Mouse (Mus musculus) heart, embryonic 11.5 days (tissue): ENCODE data around the gene Timp3. TPM values are rescaled to one million over a fixed set of nuclear protein-coding genes. Genes with fewer than 3 reads are reported as not detected.

Source experiments
- ATAC-seq: fragments of 200-750 bp; cut with Nextera tagmentation; replicated peaks from 2 replicates; pipeline ENCODE4 v1.8.0; 2017; ENCODE audit warnings: moderate library complexity; ENCODE audit not compliant: insufficient number of reproducible peaks, low FRiP score, low TSS enrichment
- H3K27ac ChIP-seq: fragments of 300-500 bp; sonication (generic); 2 replicates; pipeline ENCODE4 v1.5.1; 2014; ENCODE audit warnings: mild to moderate bottlenecking, low read depth, low read length
- H3K27me3 ChIP-seq: fragments of 300-500 bp; sonication (generic); 2 replicates; pipeline ENCODE4 v1.6.1; 2014; ENCODE audit warnings: mild to moderate bottlenecking, low read length, mixed read lengths; ENCODE audit not compliant: control insufficient read depth, insufficient read depth
- H3K36me3 ChIP-seq: fragments of 300-500 bp; sonication (generic); 2 replicates; pipeline ENCODE4 v1.6.1; 2014; ENCODE audit warnings: mild to moderate bottlenecking, low read length, moderate library complexity, mixed read lengths; ENCODE audit not compliant: control insufficient read depth, insufficient read depth
- H3K4me1 ChIP-seq: fragments of 300-500 bp; sonication (generic); 2 replicates; pipeline ENCODE4 v1.6.1; 2014; ENCODE audit warnings: low read length; ENCODE audit not compliant: control insufficient read depth, insufficient read depth
- H3K4me2 ChIP-seq: fragments of 300-500 bp; sonication (generic); 2 replicates; pipeline ENCODE4 v1.6.1; 2014; ENCODE audit warnings: mild to moderate bottlenecking, moderate library complexity
- H3K4me3 ChIP-seq: fragments of 300-500 bp; sonication (generic); 2 replicates; pipeline ENCODE4 v1.5.1; 2014; ENCODE audit warnings: low read depth, low read length
- H3K9ac ChIP-seq: fragments of 300-500 bp; sonication (generic); 2 replicates; pipeline ENCODE4 v1.6.1; 2014; ENCODE audit warnings: mild to moderate bottlenecking, low read depth, low read length, moderate library complexity
- H3K9me3 ChIP-seq: fragments of 300-500 bp; sonication (generic); replicated peaks from 2 replicates; pipeline ENCODE4 v1.6.1; 2016; ENCODE audit warnings: low read length; ENCODE audit not compliant: control insufficient read depth
- WGBS: fragments of 180-500 bp; shearing (Covaris S2); extraction: QIAGEN DNeasy Blood & Tissue Kit; methylation state at CpG from one replicate; pipeline ENCODE4 v1.1.7; 2014; ENCODE audit not compliant: insufficient replicate concordance; 5-methylcytosine and 5-hydroxymethylcytosine counted together
- polyA plus RNA-seq: library from polyadenylated mRNA; unstranded; fragments of >200 nt; fragmentation: Nextera tagmentation; extraction: Ambion mirVana; gene quantifications from 2 replicates; pipeline ENCODE4 v1.2.1, GENCODE M21; 2014

Gene Timp3
- polyA plus RNA-seq, 1 experiment from 2014 or later, result 56.6 TPM

DNA sequence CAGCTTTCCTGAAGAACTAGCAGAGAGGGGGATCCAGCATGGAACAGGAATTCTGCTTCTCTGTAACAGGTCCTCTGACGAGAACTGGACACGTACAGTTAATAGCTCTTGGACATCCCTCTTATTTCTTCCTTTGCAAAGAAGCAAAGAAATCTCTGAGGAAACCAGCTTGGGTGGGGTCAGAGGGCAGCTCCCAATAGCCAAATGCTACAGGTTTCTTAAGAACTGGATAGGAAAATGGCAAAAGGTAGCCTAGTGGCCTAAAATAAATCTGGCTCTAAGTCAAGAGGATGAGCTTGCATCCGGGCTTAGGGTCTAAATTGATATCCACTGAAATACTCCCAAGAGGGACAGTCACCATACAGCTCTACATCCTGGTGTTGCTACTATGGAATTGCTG is 27.3 kb upstream of the Timp3 start:
- 82% methylated on average over 3 of the region's 3 CpGs for WGBS

GRCm38 (mm10) chr10:86273410-86274191 is 26.6 kb upstream of the Timp3 start:
- peak; percentile 52; the same call in 1 of the 2 replicates for ATAC-seq
- 44% methylated on average over 19 of the region's 19 CpGs for whole genome bisulfite sequencing
- Histone ChIP-seq H3K4me3 (no peak overlapping the region), H3K9me3 (no peaks in the 10 kb centered on the region), H3K27ac (no peak overlapping the region), H3K36me3 (no peaks in the 10 kb centered on the region), H3K27me3 (no peaks in the 10 kb centered on the region), H3K4me1 (0 out of 2 replicates have a peak, but pooled peaks cover 4% of the 10 kb centered on the region), H3K9ac (no peak overlapping the region), H3K4me2 (no peak overlapping the region)

More for the DNA sequence above, 27.3 kb upstream of the Timp3 start:
- no peak for ATAC-seq
- Histone ChIP-seq H3K27me3 (no peaks in the 10 kb centered on the region), H3K36me3 (no peaks in the 10 kb centered on the region), H3K4me3 (no peak overlapping the region), H3K9ac (no peak overlapping the region), H3K9me3 (no peaks in the 10 kb centered on the region), H3K27ac (no peak overlapping the region), H3K4me1 (0 out of 2 replicates have a peak, but pooled peaks cover 4% of the 10 kb centered on the region), H3K4me2 (no peak overlapping the region)

- Histone ChIP-seq H3K9ac (no peak overlapping the region), H3K27ac (no peak overlapping the region), H3K4me3 (no peak overlapping the region), H3K9me3 (no peaks in the 10 kb centered on the region), H3K27me3 (0 out of 2 replicates have a peak, but pooled peaks cover 4% of the 10 kb centered on the region), H3K36me3 (no peaks in the 10 kb centered on the region), H3K4me1 (no peaks in the 10 kb centered on the region), H3K4me2 (no peak overlapping the region)
- ATAC-seq, result no peak
- WGBS, result 81% methylated on average over 5 of the region's 5 CpGs
These were observed 24.6 kb upstream of the Timp3 start for GRCm38 (mm10) chr10:86275585-86275984.

DNA sequence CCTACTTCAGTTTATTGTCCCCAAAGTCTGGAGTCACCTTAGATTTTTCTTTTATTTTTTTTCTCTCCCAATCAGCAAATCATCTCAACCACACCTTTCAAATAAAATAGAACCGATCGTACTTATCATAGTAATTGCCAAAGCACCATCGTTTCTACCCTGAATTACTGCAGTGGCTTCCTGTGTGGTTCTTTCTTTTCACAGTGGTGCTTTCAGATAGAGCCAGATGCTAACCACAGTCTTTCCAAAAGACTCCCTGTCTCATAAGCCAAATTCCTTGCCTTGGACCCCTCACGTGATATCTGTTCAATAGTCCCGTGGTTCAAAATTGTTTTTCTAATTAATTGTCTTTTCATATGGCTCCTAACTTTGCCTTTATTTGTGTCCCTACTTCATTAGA is 22.8 kb upstream of the Timp3 start:
- ATAC-seq, result no peak
- no peaks in the 10 kb centered on the region for H3K4me1 ChIP-seq
- H3K4me2 ChIP-seq, result no peak overlapping the region
- 81% methylated on average over 5 of the region's 5 CpGs for WGBS
- H3K36me3 ChIP-seq, result no peaks in the 10 kb centered on the region
- H3K9me3 ChIP-seq, result no peaks in the 10 kb centered on the region
- no peak overlapping the region for H3K27ac ChIP-seq
- 0 out of 2 replicates have a peak, but pooled peaks cover 4% of the 10 kb centered on the region for H3K27me3 ChIP-seq
- no peak overlapping the region for H3K4me3 ChIP-seq
- H3K9ac ChIP-seq, result no peak overlapping the region

GRCm38 (mm10) chr10:86278481-86278880 is 21.7 kb upstream of the Timp3 start:
- WGBS, result 71% methylated on average over 2 of the region's 2 CpGs
- Histone ChIP-seq H3K27me3 (0 out of 2 replicates have a peak, but pooled peaks cover 4% of the 10 kb centered on the region), H3K4me2 (no peak overlapping the region), H3K27ac (no peak overlapping the region), H3K9me3 (no peaks in the 10 kb centered on the region), H3K9ac (no peak overlapping the region), H3K4me1 (no peaks in the 10 kb centered on the region), H3K4me3 (no peak overlapping the region), H3K36me3 (no peaks in the 10 kb centered on the region)
- no peak for ATAC-seq

- H3K9me3 ChIP-seq, result no peaks in the 10 kb centered on the region
- WGBS, result 81% methylated on average over 7 of the region's 7 CpGs
- H3K4me1 ChIP-seq, result no peaks in the 10 kb centered on the region
- 0 out of 2 replicates have a peak, but pooled peaks cover 4% of the 10 kb centered on the region for H3K27me3 ChIP-seq
- no peak overlapping the region for H3K27ac ChIP-seq
- H3K36me3 ChIP-seq, result no peaks in the 10 kb centered on the region
- no peak overlapping the region for H3K9ac ChIP-seq
- no peak for ATAC-seq
- no peak overlapping the region for H3K4me2 ChIP-seq
- no peak overlapping the region for H3K4me3 ChIP-seq
These were observed 20.5 kb upstream of the Timp3 start for GRCm38 (mm10) chr10:86279579-86280168.

- H3K27ac ChIP-seq, result no peak overlapping the region
- H3K9ac ChIP-seq, result no peak overlapping the region
- WGBS, result 78% methylated on average over 8 of the region's 8 CpGs
- no peaks in the 10 kb centered on the region for H3K36me3 ChIP-seq
- H3K4me1 ChIP-seq, result no peaks in the 10 kb centered on the region
- H3K9me3 ChIP-seq, result no peaks in the 10 kb centered on the region
- no peak overlapping the region for H3K4me3 ChIP-seq
- H3K4me2 ChIP-seq, result no peak overlapping the region
- H3K27me3 ChIP-seq, result 0 out of 2 replicates have a peak, but pooled peaks cover 4% of the 10 kb centered on the region
- no peak for ATAC-seq
These were observed 18.9 kb upstream of the Timp3 start for GRCm38 (mm10) chr10:86281238-86281637.

GRCm38 (mm10) chr10:86286508-86286907 is 13.7 kb upstream of the Timp3 start:
- Histone ChIP-seq H3K27ac (no peak overlapping the region), H3K36me3 (no peaks in the 10 kb centered on the region), H3K27me3 (no peaks in the 10 kb centered on the region), H3K9ac (no peak overlapping the region), H3K4me2 (no peak overlapping the region), H3K4me3 (no peak overlapping the region), H3K9me3 (no peaks in the 10 kb centered on the region), H3K4me1 (no peaks in the 10 kb centered on the region)
- no peak for ATAC-seq
- WGBS, result 89% methylated on average over 7 of the region's 7 CpGs
